Mouse (Mus musculus) neural tube, embryonic 12.5 days (tissue): ENCODE data around the gene Polr3b. TPM values are rescaled to one million over a fixed set of nuclear protein-coding genes. Genes with fewer than 3 reads are reported as not detected.
A peak's percentile ranks its signal among the peaks of the same experiment; 100 is the strongest.

Source experiments
- ATAC-seq: fragments of 200-750 bp; cut with Nextera tagmentation; 2 replicates; pipeline ENCODE4 v1.8.0; 2017; ENCODE audit warnings: low read depth, mild to moderate bottlenecking, moderate TSS enrichment, moderate library complexity; ENCODE audit not compliant: low FRiP score
- H3K27ac ChIP-seq: fragments of 300-500 bp; sonication (generic); 2 replicates; pipeline ENCODE4 v1.5.1; 2016
- H3K27me3 ChIP-seq: fragments of 300-500 bp; sonication (generic); replicated peaks from 2 replicates; pipeline ENCODE4 v1.6.1; 2016; ENCODE audit warnings: mild to moderate bottlenecking
- H3K36me3 ChIP-seq: fragments of 300-500 bp; sonication (generic); 2 replicates; pipeline ENCODE4 v1.6.1; 2016; ENCODE audit warnings: mild to moderate bottlenecking
- H3K4me1 ChIP-seq: fragments of 300-500 bp; sonication (generic); 2 replicates; pipeline ENCODE4 v1.6.1; 2016
- H3K4me2 ChIP-seq: fragments of 300-500 bp; sonication (generic); replicated peaks from 2 replicates; pipeline ENCODE4 v1.6.1; 2016; ENCODE audit warnings: mild to moderate bottlenecking
- H3K4me3 ChIP-seq: fragments of 300-500 bp; sonication (generic); 2 replicates; pipeline ENCODE4 v1.5.1; 2016
- H3K9ac ChIP-seq: fragments of 300-500 bp; sonication (generic); 2 replicates; pipeline ENCODE4 v1.6.1; 2016; ENCODE audit warnings: mild to moderate bottlenecking
- H3K9me3 ChIP-seq: fragments of 300-500 bp; sonication (generic); 2 replicates; pipeline ENCODE4 v1.6.1; 2016; ENCODE audit warnings: mild to moderate bottlenecking
- WGBS: fragments of 180-500 bp; shearing (Covaris S2); methylation state at CpG from one replicate; pipeline ENCODE4 v1.1.7; 2016; 5-methylcytosine and 5-hydroxymethylcytosine counted together
- polyA plus RNA-seq: library from polyadenylated mRNA; unstranded; fragments of >200 nt; fragmentation: Nextera tagmentation; extraction: Ambion mirVana; gene quantifications from 2 replicates; pipeline ENCODE4 v1.2.1, GENCODE M21; 2016

The Polr3b gene
- polyA plus RNA-seq: 19.4 and 19.8 TPM in 2 replicates

- Histone ChIP-seq H3K27ac (peak within 1 kb of the TSS; percentile 60), H3K4me2 (peak within 1 kb of the TSS; percentile 67), H3K9ac (peak within 1 kb of the TSS; percentile 54), H3K27me3 (no peaks in the 10 kb centered on the region), H3K36me3 (no peaks in the 10 kb centered on the region), H3K4me1 (peaks cover 4% of the 10 kb centered on the region), H3K4me3 (peak within 1 kb of the TSS; percentile 58), H3K9me3 (no peaks in the 10 kb centered on the region)
- peak; percentile 96 for ATAC-seq
- WGBS: 8% methylated on average over 53 of the region's 53 CpGs
Observed at GRCm38 (mm10) chr10:84621826-84622790, at the start of gene Polr3b. TSS of gene Polr3b (plus strand) at chr10:84622292.

GRCm38 (mm10) chr10:84573671-84574420 lies 48.2 kb upstream of the Polr3b start:
- no peak overlapping the region for H3K4me2 ChIP-seq
- 67% methylated on average over 5 of the region's 5 CpGs for WGBS
- H3K9me3 ChIP-seq: no peaks in the 10 kb centered on the region
- H3K9ac ChIP-seq: no peak overlapping the region
- H3K36me3 ChIP-seq: no peaks in the 10 kb centered on the region
- no peak for ATAC-seq
- H3K27ac ChIP-seq: no peak overlapping the region
- peaks cover 13% of the 10 kb centered on the region for H3K4me1 ChIP-seq
- H3K27me3 ChIP-seq: 0 out of 2 replicates have a peak, but pooled peaks cover 4% of the 10 kb centered on the region
- H3K4me3 ChIP-seq: no peak overlapping the region

GRCm38 (mm10) chr10:84576029-84576394 lies 46.1 kb upstream of the Polr3b start:
- Histone ChIP-seq H3K27ac (no peak overlapping the region), H3K27me3 (peaks cover 4% of the 10 kb centered on the region; the same call in 1 of the 2 replicates), H3K4me2 (peak overlapping the region; percentile 95), H3K36me3 (no peaks in the 10 kb centered on the region), H3K4me3 (peak overlapping the region; percentile 82), H3K9me3 (no peaks in the 10 kb centered on the region), H3K9ac (no peak overlapping the region), H3K4me1 (peaks cover 13% of the 10 kb centered on the region)
- ATAC-seq: peak; percentile 80
- 1% methylated on average over 14 of the region's 14 CpGs for WGBS

- WGBS: under 1% methylated on average over 46 of the region's 46 CpGs
- Histone ChIP-seq H3K9me3 (no peaks in the 10 kb centered on the region), H3K9ac (peak within 1 kb of the TSS; percentile 73), H3K36me3 (no peaks in the 10 kb centered on the region), H3K27me3 (peaks cover 4% of the 10 kb centered on the region; the same call in 1 of the 2 replicates), H3K4me1 (peaks cover 13% of the 10 kb centered on the region), H3K27ac (no peak within 1 kb of the TSS), H3K4me3 (peak within 1 kb of the TSS; percentile 82), H3K4me2 (peak within 1 kb of the TSS; percentile 95)
- ATAC-seq: peak; percentile 99
Observed at GRCm38 (mm10) chr10:84576395-84577070, 45.6 kb upstream of the Polr3b start, which contains the start of gene Tcp11l2. TSS of gene Tcp11l2 (plus strand) at chr10:84576626.

GRCm38 (mm10) chr10:84577071-84577727 lies 44.9 kb upstream of the Polr3b start:
- Histone ChIP-seq H3K4me1 (peaks cover 13% of the 10 kb centered on the region), H3K27ac (no peak overlapping the region), H3K9me3 (no peaks in the 10 kb centered on the region), H3K9ac (peak overlapping the region; percentile 73), H3K36me3 (no peaks in the 10 kb centered on the region), H3K4me2 (peak overlapping the region; percentile 95), H3K4me3 (peak overlapping the region; percentile 82), H3K27me3 (peaks cover 4% of the 10 kb centered on the region; the same call in 1 of the 2 replicates)
- peak; percentile 65 for ATAC-seq
- WGBS: 6% methylated on average over 36 of the region's 38 CpGs

GRCm38 (mm10) chr10:84578738-84579137 lies 43.4 kb upstream of the Polr3b start:
- no peak overlapping the region for H3K9ac ChIP-seq
- H3K27me3 ChIP-seq: peaks cover 4% of the 10 kb centered on the region; the same call in 1 of the 2 replicates
- no peaks in the 10 kb centered on the region for H3K36me3 ChIP-seq
- no peak for ATAC-seq
- no peak overlapping the region for H3K4me2 ChIP-seq
- no peak overlapping the region for H3K27ac ChIP-seq
- H3K9me3 ChIP-seq: no peaks in the 10 kb centered on the region
- 85% methylated on average over 10 of the region's 10 CpGs for WGBS
- peaks cover 13% of the 10 kb centered on the region for H3K4me1 ChIP-seq
- no peak overlapping the region for H3K4me3 ChIP-seq

GRCm38 (mm10) chr10:84579527-84579926 lies 42.6 kb upstream of the Polr3b start:
- no peak for ATAC-seq
- no peak overlapping the region for H3K9ac ChIP-seq
- H3K27me3 ChIP-seq: peaks cover 4% of the 10 kb centered on the region; the same call in 1 of the 2 replicates
- H3K36me3 ChIP-seq: no peaks in the 10 kb centered on the region
- no peak overlapping the region for H3K27ac ChIP-seq
- WGBS: 86% methylated on average over 2 of the region's 2 CpGs
- no peak overlapping the region for H3K4me3 ChIP-seq
- no peaks in the 10 kb centered on the region for H3K9me3 ChIP-seq
- no peak overlapping the region for H3K4me2 ChIP-seq
- H3K4me1 ChIP-seq: peaks cover 13% of the 10 kb centered on the region

- H3K9me3 ChIP-seq: no peaks in the 10 kb centered on the region
- H3K27me3 ChIP-seq: peaks cover 4% of the 10 kb centered on the region; the same call in 1 of the 2 replicates
- 80% methylated on average over 8 of the region's 8 CpGs for WGBS
- H3K4me3 ChIP-seq: no peak overlapping the region
- H3K27ac ChIP-seq: no peak overlapping the region
- H3K9ac ChIP-seq: no peak overlapping the region
- no peaks in the 10 kb centered on the region for H3K36me3 ChIP-seq
- peaks cover 10% of the 10 kb centered on the region for H3K4me1 ChIP-seq
- ATAC-seq: no peak
- H3K4me2 ChIP-seq: no peak overlapping the region
Observed at GRCm38 (mm10) chr10:84581191-84581590, 40.9 kb upstream of the Polr3b start.

- no peak overlapping the region for H3K4me3 ChIP-seq
- ATAC-seq: no peak
- H3K36me3 ChIP-seq: no peaks in the 10 kb centered on the region
- no peak overlapping the region for H3K27ac ChIP-seq
- peaks cover 4% of the 10 kb centered on the region; the same call in 1 of the 2 replicates for H3K27me3 ChIP-seq
- H3K9ac ChIP-seq: no peak overlapping the region
- H3K4me1 ChIP-seq: peaks cover 10% of the 10 kb centered on the region
- H3K4me2 ChIP-seq: no peak overlapping the region
- H3K9me3 ChIP-seq: no peaks in the 10 kb centered on the region
- 91% methylated on average over 7 of the region's 7 CpGs for WGBS
Observed at GRCm38 (mm10) chr10:84582236-84582635, 39.9 kb upstream of the Polr3b start.

- 77% methylated on average over 11 of the region's 11 CpGs for WGBS
- Histone ChIP-seq H3K9me3 (no peaks in the 10 kb centered on the region), H3K4me1 (no peaks in the 10 kb centered on the region), H3K9ac (no peak overlapping the region), H3K27ac (no peak overlapping the region), H3K36me3 (no peaks in the 10 kb centered on the region), H3K4me3 (no peak overlapping the region), H3K4me2 (no peak overlapping the region), H3K27me3 (no peaks in the 10 kb centered on the region)
- no peak for ATAC-seq
Observed at GRCm38 (mm10) chr10:84584451-84585293, 37.4 kb upstream of the Polr3b start.

GRCm38 (mm10) chr10:84585294-84585650 lies 36.8 kb upstream of the Polr3b start:
- Histone ChIP-seq H3K4me3 (no peak overlapping the region), H3K4me1 (no peaks in the 10 kb centered on the region), H3K4me2 (no peak overlapping the region), H3K36me3 (0 out of 2 replicates have a peak, but pooled peaks cover 4% of the 10 kb centered on the region), H3K27me3 (no peaks in the 10 kb centered on the region), H3K9me3 (no peaks in the 10 kb centered on the region), H3K9ac (no peak overlapping the region), H3K27ac (no peak overlapping the region)
- 82% methylated on average over 2 of the region's 2 CpGs for WGBS
- ATAC-seq: no peak
